Mouse (Mus musculus) E14TG2a.4 (cell line): Measurements from ENCODE around the gene Sirt2.

Experiments used
- CTCF ChIP-seq: conservative IDR thresholded peaks from 2 replicates; pipeline ENCODE4 v1.5.1; 2014; ENCODE audit warnings: low read length
- POU5F1 ChIP-seq: IDR thresholded peaks from 2 replicates; pipeline ENCODE4 v1.6.1; 2014; ENCODE audit warnings: low read length, borderline replicate concordance

DNA sequence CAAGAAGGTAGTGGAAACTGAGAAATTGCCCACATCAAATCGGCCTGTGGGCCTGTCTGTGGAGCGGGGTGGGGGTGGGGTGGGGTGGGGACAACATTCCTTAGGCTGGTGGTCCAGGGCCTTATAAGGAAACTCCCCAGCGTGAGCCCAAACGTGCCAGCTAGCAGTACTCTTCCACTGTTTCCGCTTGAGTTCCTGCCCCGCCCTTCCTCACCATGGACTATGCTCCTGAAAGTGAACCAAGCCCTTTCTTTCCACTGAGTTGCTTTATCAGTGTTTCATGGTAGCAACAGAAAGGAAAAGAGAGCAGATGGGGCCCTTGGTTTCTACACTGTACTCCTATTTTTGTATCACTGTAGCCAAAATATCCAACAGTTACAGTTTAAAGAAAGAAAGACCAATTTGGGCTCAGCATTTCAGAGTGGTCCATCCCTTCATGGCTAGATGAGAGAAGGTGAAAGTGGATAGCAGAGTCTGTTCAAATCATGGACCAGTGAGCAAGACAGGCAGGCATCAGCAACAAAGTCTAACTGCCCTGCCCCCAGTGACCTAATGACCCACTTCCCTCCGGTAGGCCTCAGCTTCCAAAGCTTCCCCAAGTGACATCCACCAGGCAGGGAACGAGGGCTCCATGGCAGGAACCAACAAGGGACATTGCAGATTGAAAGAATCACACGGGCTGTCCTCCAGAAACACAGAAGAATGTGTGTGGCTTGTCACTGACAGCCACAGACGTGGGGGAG, 36.5 kb downstream of the Sirt2 start:
- no peak for TF ChIP-seq CTCF
- no peak for TF ChIP-seq POU5F1
